Mouse (Mus musculus) kidney, postnatal 25 days (tissue): ENCODE results near the gene Gm11232.

Source experiments
- DNase-seq, 2 experiments: peaks; one replicate each; pipeline ENCODE4 v3.0.0; 2021; ENCODE audit warnings: mixed read lengths in 2 of 2

Gene Gm11232

DNA sequence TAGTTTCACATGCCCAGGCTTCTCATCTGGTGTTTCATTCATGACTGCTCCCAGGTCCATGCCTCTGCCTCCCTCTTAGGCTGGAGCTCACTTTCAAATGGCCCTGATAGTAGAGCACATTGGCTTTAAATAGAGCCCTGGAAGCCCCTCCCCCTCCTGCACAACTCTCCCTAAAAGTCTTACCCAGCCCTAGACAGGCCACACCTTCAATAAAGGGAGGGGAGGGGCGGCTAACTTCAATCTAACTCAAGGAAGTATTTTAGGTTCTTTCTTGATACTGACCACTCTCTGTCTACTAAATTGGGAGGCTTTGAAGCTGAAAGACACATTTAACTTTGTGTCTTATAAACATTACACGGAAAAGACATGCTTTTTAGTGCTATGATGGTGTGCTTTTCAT is at the start of gene Gm11232:
TSS of gene Gm11232 (minus strand) at position 101 of the 400 bp plus-strand sequence.
- DNase-seq, result no peak

- no peak for DNase-seq
These were observed 48.3 kb upstream of the Gm11232 start for GRCm38 (mm10) chr4:71805977-71806534.

GRCm38 (mm10) chr4:71765529-71765928 is 7.8 kb upstream of the Gm11232 start:
- no peak for DNase-seq

- no peak for DNase-seq
These were observed 7.3 kb upstream of the Gm11232 start for GRCm38 (mm10) chr4:71765071-71765470.

DNA sequence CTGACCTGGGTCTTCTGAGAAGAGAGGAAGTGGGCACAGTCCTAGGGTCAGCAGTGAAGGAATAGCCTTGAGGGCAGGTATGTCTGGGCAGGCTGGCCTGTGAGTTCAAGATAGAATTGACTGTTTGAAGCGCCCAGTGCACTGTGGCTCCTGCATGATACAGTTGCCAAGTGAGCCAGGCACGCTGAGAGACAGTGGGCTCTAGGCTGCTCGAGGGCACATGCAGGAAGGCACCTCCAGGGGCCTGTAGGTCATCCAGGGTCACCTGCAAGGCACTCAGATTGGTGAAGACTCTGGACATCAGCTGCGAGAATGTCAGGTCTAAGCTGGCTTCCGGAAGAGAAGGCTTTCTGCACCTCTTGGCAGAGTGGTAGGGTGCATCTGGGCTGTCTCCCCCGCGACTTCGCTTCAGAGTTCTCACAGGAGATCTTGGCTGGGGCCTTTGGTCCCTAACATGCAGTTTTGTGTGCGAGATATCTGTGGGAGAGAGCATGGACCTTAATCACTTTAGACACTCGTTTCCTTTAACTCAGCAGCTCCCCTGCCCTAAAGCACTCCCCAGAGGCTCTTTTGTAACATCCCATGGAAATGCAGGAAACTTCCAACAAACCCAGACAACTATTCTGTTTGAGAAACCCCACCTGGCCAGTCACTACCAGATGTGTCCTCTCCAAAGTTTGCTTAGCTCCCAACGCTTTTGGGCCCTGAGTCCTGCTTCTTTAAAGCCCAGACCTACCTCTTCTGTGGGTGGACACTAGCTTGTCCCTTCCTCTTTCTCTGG is 1.1 kb downstream of the Gm11232 start:
- DNase-seq, result peak; percentile 14 to 42

- DNase-seq, result no peak
These were observed 12.0 kb downstream of the Gm11232 start for GRCm38 (mm10) chr4:71745741-71746140.

DNA sequence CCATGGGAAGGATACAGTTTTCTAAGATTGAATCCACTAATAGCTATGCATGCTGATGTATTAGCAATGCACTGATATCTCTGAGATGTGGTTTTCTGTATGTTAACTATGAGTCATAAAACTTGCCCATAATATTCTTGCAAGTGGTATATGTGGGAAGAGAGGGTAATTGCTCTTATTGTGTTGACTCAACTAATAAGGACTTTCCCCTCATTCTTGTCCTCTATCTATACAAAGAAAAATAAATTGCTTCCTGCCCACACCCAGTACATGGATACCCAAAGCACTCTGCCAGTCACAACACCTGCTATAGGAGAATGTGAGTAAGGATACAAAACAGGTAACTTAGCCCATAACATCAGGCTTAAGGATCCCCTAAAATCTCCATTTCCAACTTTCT is 21.2 kb downstream of the Gm11232 start:
- DNase-seq, result no peak

DNA sequence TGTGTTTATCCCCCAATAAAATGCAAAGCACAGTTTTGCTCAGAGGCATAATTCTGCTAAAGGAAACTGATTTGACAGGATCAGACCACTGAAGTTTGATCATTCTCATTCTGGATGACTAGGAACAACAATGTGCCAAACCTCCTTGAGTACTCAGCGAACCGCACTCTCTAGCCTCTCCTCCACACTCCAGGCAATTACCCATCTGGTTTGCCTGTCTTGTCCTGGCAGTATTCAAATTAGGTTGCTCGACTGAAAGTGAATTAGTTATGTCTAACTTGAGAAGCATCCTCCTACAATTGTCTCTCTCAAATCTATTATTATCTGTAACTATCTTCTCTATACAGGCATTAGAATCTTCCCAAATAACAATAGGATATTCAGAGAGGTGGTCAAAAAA is 22.5 kb downstream of the Gm11232 start:
- DNase-seq, result no peak

DNA sequence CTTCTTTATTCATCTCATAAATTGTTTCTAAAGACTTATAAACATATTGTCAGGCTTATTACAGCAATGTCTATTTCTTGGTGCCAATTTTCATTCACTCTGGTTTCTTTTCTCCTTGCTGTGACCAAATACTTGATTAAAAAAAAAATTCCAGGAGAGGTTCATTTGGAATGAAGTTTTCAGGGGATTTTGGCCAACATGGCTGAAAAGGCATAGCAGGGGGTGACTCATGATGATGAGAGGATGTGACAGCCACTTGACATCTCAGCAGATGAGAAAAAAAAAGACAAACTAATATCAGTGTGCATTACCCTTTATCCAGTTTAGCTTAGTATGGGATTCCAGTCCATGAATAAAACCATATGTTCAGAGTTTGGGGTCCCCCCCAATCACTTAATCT is 28.4 kb downstream of the Gm11232 start:
- no peak for DNase-seq

DNA sequence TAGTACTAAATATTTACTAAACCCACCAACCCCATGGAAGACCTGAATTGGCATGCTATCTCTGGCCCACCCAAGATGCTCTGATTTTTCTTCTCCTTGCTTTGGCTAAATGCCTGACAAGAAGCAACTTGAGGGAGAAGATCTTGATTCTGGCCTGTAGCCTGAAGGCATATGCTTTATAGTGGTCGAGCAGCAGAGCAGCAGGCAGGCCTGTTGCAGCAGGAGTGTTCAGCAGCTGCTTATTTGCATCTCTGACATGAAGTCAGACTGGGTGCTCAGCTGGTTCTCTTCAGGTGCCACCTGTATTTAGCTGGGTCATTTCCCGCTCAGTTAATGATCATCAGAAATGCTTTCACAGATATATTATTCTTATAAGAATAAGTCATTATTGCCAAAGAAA is 30.2 kb downstream of the Gm11232 start:
- peak in 1 of 2 experiments; percentile 29 for DNase-seq

GRCm38 (mm10) chr4:71727056-71727455 is 30.7 kb downstream of the Gm11232 start:
- DNase-seq, result no peak

DNA sequence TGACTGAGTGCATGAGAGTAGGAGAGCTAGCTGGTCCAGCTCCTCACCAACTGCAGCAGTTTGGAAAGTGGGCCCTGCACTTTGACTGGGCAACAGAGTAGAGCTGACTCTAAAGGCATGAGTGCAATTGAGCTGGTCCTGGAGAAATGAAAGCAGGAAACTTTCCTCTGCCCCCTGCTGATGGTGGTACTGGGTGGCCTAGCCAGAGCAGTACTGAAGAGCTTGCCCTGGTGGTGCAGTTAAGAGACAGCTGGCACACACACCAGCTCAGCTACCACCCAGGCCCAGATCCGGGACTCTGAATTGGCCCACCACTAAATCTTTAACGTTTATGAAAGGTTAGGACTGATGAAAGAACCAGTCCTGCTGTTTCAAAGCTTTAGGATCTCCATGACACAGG is 31.9 kb downstream of the Gm11232 start:
- peak in 1 of 2 experiments; percentile 18 for DNase-seq
